Mouse (Mus musculus): ENCODE results near the gene Med27.
"Not testable (repeated sequence)": the region's sequence is repeated elsewhere in the genome, so short reads cannot be mapped to it uniquely, and the experiment has no call there.

The Med27 gene

GRCm38 (mm10) chr2:29525273-29525805 is 178.7 kb downstream of the Med27 start:
- DNase-seq: no peak

DNA sequence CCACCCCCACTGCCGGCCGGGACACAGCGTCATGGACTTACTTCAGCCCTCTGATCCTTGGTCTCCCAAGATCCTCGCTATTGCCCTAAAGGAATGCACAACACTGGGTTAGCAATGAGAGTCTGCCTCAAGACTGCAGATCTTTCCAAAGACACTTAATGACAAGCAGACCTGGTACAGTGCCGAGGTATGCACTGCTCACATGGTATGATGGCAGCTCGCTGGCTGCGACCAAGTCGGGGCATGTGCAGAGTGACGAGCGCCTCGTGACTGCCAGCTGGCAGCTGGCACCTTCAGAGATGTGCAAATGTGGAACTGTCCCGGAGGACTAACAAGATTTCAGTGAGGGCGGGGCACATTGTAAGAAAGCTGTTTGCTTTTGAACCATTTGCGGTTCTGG is 179.6 kb downstream of the Med27 start:
- peak; percentile 61 for DNase-seq

GRCm38 (mm10) chr2:29527480-29527879 is 180.9 kb downstream of the Med27 start:
- DNase-seq: not testable (repeated sequence)

GRCm38 (mm10) chr2:29528811-29529210 is 182.2 kb downstream of the Med27 start:
- DNase-seq: no peak

- not testable (repeated sequence) for DNase-seq
These were observed 183.2 kb downstream of the Med27 start for GRCm38 (mm10) chr2:29529788-29530187.

- no peak for DNase-seq
These were observed 185.6 kb downstream of the Med27 start for GRCm38 (mm10) chr2:29532173-29532572.

DNA sequence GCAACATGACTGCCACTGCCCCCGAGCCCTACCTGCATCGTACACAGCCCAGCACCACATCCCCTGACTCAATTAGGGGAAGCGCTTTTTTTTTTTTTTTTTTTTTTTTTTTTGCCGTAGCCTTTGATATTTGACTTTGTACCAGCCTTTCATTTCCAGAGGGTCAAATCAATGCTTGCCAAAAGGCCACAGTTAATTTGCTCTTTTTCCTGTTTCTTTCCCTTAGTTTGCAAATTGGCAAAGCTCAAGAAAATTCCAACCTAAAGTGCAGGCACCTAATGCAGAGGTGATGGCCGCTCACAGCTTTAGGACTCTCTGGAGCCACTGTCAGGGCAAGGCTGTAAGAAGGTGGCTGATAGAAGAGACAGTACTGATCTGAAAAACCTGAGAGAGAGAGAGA is 186.3 kb downstream of the Med27 start:
- no peak for DNase-seq

DNA sequence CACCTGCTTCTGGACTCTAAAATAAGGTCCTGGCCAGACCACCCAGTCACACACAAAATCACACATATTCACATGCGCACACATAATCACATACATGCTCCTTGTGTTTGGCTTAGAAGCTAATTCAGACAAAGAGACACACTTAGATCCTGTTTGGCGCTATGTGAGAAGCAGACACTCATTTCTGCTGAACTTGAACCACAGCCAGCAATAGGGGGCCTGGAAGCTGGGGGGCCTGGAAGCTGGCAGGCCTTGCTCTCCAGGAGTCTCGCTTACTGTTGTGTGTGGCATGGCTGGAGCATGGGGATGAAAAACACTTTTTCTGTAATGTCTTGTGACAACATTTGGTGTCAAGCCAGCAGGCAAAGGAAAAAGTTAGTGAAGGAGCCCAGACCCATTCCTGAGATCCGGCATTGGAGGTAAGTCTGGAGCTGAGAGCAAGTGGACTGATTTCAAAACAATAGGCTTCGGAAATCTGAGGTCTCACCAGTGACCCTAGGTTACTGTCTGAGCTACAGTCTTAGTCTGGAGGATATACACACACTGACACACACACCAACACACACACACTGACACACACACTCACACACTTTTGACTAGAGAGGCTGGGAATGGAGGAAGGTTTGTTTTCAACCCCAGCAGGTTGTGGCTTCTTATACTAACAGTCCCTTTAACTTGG is 189.1 kb downstream of the Med27 start:
- DNase-seq: no peak

DNA sequence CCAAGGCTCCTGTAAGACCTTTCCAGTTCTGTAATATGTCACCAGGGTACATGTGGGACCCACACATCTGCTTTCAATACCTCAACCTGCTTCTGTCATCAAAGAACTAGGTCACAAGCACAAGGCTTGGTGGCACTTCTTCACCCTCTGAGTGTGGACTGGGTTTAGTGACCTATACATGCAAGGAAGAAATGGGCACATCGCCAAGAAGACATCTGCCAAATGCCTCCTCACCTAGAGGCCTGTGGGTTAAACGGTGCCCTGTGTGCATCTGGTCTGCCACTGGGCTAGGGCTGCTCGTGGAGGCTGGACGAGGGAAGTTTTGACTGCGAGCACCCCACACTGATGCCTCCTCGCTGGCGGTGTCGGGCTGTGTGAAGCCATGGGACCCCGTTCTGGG is 189.9 kb downstream of the Med27 start:
- no peak for DNase-seq

DNA sequence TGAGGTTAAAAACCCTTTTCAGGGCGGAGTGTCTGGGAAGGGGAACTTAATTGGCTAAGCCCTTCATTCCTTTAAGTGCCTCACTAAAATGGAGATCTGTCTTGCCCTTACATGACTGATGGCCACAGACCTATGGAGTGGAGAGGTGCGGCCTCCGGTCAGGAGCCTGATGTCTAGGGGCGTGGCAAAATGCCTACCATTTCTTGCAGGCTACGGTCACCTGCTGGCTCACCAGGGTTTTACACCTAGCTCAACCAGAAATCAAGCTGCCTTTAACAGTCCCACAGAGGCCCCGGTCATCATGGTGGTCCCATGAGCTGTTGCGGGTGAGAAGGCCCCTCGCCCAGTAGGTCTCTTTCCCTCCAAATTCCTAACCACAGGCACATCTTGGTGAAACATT is 190.7 kb downstream of the Med27 start:
- no peak for DNase-seq

DNA sequence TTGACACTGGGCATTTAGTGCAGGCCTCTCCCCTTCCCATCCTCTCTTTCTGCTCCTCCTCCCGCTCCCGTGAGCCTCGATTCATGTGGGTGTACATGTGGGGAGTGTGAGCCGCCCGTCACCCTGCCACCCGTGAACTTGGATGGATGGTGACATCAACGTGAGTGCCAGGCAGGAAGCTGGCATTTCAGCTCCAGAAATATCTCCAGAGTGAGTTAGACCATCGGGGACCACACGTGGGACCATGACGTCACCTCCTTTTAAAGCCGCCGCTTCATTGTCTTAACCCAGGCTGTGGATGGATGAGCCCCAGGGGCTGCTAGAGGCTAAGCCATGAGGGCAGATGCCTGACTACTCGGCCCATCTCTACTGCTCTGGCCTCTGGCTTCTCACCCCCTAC is 195.4 kb downstream of the Med27 start:
- DNase-seq: no peak

DNA sequence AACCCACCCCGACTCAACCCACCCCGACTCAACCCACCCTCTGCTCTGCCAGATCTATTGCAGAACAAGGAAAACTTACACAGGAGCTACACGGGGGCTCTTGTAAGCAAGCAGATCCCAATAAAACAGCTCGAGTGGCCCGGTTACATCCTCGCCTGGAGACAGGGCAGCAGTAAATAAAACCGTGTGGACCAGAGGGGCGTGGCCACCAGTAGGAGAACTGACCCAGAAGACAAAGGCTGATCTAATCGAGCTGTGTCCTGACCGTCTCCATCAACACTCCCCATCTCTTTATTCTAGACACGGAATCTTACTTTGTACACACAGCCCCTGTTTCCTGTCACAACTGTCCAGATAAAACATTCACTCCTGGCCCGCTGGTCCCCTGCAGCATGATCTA is 200.0 kb downstream of the Med27 start:
- no peak for DNase-seq

GRCm38 (mm10) chr2:29551816-29552585 is 205.4 kb downstream of the Med27 start:
- DNase-seq: peak; percentile 7

DNA sequence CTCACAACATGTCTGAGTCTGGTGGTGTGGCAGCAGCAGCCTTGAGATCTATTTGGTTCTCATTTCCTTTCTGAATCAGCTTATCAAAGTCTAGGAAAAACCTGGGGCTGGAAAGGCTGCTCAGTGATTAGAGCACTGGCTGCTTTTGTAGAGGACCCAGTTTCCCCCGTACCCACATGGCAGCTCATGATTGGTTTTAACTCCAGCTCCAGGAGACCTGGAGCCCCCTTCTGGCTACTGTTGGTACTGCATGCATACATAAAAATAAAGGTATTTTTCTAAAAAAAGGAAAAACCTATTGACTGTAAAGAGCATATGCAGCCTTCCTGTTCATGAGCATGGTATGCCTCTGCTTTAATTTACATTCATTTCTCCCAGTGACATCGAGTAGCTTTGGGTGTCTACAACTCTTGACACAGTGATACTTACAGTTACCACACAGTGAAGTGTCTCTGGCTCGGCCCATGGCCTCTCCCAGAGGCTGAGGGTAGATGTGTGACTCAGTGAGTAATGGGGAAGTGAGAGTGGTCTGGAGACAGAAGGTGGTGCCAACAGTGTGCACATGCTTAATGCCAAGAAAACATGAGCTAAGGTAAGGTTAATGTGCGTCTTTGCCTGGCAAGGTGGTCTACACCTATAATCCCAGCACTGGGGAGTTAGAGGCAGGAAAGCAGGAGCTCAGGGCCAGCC is 207.5 kb downstream of the Med27 start:
- DNase-seq: no peak

- no peak for DNase-seq
These were observed 211.9 kb downstream of the Med27 start for GRCm38 (mm10) chr2:29558561-29558960.

- no peak for DNase-seq
These were observed 213.3 kb downstream of the Med27 start for GRCm38 (mm10) chr2:29559955-29560354.

DNA sequence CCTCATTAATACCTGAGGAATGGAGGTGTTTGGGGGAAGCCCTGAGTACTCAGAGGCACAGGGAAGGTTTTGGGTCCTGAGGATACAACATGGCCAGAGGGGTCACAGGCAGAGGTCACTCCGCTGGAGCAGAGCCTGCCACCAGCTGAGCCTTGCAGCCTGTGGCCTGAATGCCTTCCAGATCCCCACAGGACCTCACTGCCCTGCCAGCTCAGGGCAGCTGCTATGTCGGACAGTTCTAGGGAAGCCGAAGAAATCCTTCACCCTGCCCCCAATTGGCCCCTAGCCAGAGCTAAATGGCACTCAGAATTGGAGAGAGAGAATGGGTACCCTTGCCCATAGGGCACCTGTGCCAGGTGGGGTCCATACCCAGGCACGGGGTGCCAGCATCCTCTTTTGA is 214.8 kb downstream of the Med27 start:
- no peak for DNase-seq

DNA sequence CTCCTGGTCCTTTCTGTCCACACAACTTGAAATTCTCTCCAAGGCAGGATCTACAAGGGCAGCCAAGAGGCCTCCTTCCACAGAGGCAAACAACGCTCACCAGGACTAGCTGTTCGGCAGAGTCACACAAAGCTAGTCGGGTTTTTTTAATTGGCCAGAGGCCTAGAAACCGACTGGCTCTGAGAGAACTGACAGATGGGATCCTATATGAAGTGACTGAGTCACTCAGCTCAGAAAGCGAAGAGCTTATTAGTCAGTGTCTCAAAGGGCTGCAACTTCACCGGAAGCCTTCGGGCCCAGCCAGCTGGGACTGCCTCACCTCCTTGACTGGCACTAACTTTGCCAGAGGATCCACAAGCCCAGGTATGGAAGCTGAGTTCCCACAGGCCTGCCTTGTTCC is 217.4 kb downstream of the Med27 start:
- no peak for DNase-seq

- no peak for DNase-seq
These were observed 219.2 kb downstream of the Med27 start for GRCm38 (mm10) chr2:29565570-29566433.

DNA sequence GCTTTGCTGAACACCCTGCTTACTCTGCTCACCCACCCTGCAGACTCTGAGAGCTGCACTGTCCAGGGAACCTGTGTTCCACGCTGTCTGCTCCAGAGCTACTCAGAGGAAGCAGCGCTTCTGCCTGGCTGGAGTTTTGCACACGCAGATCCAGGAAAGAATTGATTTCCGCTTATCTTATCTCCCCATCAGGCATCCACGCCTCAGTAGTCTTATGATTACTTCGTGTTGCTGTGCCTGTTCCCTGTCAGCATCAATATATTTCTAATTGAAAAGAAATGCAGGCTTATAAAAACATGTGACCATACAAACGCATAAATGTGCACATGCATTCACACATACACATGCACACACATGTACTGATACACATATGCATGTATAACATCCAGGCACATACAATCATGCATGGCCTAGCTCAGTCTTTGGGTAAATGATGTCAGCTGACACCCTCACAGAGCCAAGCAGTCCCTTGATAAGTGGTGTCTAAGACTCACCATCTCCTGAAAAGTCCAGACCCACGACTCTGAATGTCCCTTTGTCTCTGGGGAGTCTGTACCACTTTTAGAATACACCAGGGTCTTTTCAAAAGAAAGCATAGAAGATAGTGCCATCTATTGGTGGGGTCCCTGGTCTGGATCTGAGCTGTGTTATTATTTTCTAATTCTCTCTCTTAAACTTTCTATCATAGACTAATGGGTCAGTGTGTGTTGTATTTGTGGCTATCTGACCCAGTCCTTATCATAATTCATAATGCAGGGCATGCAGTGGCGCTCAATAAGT is 225.5 kb downstream of the Med27 start:
- no peak for DNase-seq

DNA sequence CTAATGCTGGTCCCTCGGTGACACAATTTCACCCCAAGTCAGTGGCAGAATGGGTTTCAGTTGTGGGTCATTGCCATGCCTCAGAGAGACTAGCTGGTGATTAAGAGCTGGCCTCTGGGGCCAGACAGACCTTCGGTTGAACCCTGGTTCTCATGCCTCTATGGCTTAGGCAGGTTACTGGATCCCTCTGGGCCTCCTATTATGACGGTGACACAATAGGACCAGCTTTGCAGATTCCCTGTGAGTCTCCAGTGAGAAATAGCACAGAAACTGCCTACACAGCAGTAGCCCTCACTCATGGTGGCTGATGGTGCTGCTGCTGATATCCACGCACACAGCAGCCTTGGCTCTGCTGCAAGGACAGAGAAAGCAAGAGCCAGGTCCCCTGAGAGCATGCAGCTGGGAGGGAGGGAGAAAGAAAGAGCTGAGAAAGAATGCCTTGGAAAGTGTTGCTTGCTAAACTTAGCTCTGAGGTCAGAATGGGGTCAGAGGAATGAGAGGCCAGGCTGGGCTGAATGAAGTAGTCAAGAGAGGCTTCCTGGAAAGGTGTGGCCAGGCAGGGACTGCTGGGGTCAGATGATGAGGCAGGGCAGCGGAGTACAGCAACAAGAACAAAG is 226.3 kb downstream of the Med27 start:
- DNase-seq: no peak
